Mouse (Mus musculus): ENCODE measurements around the gene Psmd13.

DNA sequence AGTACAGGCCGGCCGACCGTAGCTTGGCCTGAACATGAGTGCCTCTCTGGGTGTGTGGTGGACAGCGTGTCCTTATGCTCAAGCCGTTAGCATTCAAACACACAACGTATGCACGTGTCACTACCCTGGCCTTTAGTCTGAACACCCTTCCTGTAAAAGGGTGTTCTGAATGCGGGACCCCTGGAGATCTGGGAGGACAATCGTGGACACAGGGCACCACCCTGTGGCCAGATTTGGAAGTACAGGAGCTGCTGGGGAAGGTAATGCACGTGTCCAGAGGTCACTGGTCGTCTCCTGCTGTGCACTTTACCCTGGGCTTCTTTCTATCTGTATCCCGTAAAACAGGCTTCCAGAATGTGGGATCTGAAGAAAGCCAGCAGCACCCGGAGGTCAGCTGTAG is 21.4 kb downstream of the Psmd13 start:
- TF ChIP-seq POLR2A (IDR thresholded peaks at IDR 0.05; ENCODE audit: borderline replicate concordance, extremely low read depth, low read depth, low read length) (no peak), CTCF (IDR thresholded peaks at IDR 0.05; ENCODE audit: insufficient read depth, low read length) (peak; percentile 95)
